Mouse (Mus musculus) liver, adult (tissue): ENCODE data around the gene Ssh2.
A peak's percentile ranks its signal among the peaks of the same experiment; 100 is the strongest.

ENCODE experiments used
- GATA4 ChIP-seq: IDR thresholded peaks from 2 replicates; pipeline ENCODE4 v1.6.1; 2014; ENCODE audit warnings: mild to moderate bottlenecking, low read length; ENCODE audit not compliant: insufficient replicate concordance

Gene Ssh2

GRCm38 (mm10) chr11:77453388-77453787, 237.3 kb downstream of the Ssh2 start:
- no peak for TF ChIP-seq GATA4

- TF ChIP-seq GATA4 = no peak
Observed at GRCm38 (mm10) chr11:77455770-77456510, 239.9 kb downstream of the Ssh2 start.

GRCm38 (mm10) chr11:77456866-77457265, 240.8 kb downstream of the Ssh2 start:
- TF ChIP-seq GATA4 = 0 out of 2 replicates have a peak, but pooled peaks have one; percentile 12

GRCm38 (mm10) chr11:77461856-77462255, 245.8 kb downstream of the Ssh2 start:
- no peak for TF ChIP-seq GATA4

GRCm38 (mm10) chr11:77462283-77463100, 246.4 kb downstream of the Ssh2 start, which contains the start of gene Coro6:
Gene Coro6 (plus strand): TSS chr11:77462411.
- TF ChIP-seq GATA4 = no peak

GRCm38 (mm10) chr11:77463101-77463445, 247.0 kb downstream of the Ssh2 start:
- TF ChIP-seq GATA4 = no peak

- no peak for TF ChIP-seq GATA4
Observed at GRCm38 (mm10) chr11:77463786-77464185, 247.7 kb downstream of the Ssh2 start.

GRCm38 (mm10) chr11:77464684-77465083, 248.6 kb downstream of the Ssh2 start:
- no peak for TF ChIP-seq GATA4

GRCm38 (mm10) chr11:77465111-77465510, 249.0 kb downstream of the Ssh2 start:
- TF ChIP-seq GATA4 = no peak

GRCm38 (mm10) chr11:77466544-77466943, 250.5 kb downstream of the Ssh2 start:
- TF ChIP-seq GATA4 = no peak

GRCm38 (mm10) chr11:77467157-77467556, 251.1 kb downstream of the Ssh2 start:
- TF ChIP-seq GATA4 = no peak

GRCm38 (mm10) chr11:77467784-77468183, 251.7 kb downstream of the Ssh2 start:
- no peak for TF ChIP-seq GATA4

- no peak for TF ChIP-seq GATA4
Observed at GRCm38 (mm10) chr11:77468397-77468796, 252.3 kb downstream of the Ssh2 start.

GRCm38 (mm10) chr11:77471407-77471806, 255.3 kb downstream of the Ssh2 start:
- TF ChIP-seq GATA4 = no peak

- TF ChIP-seq GATA4 = no peak
Observed at GRCm38 (mm10) chr11:77472775-77473174, 256.7 kb downstream of the Ssh2 start.

- TF ChIP-seq GATA4 = no peak
Observed at GRCm38 (mm10) chr11:77476216-77476615, 260.1 kb downstream of the Ssh2 start.
